14 mouse cellular contexts compared by ENCODE assay signal in the genomic region with DNA sequence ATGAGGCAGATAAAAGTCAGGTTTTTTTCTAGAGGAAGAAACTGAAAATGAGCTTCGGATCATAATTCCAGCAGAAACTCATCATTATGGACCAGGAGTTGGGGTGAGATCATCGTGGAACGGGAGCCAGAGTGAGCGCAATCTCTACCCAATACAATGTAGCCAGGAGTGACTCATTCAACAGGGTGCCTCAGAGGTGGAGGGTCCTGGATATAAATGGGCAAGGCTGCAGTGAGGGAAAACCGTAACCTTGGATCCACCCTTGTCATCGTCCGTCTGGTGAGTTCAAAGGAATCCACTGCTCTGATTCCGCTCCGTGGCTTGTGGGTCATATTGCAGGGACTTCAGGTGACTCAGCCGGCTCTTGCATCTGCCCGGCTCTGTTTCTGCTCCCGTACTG.
A peak's percentile ranks its signal among the peaks of the same experiment; 100 is the strongest.
DNase-seq lines count a peak whose midpoint lies in the region; ATAC-seq and TF ChIP-seq lines count a peak whose summit lies in the region.
"Had no signal": no experiment of that assay in that cellular context is flagged by ENCODE, and none has a peak within 500 bp of the region (broad histone marks: within the 10 kb centered on the region; RNA-seq: fewer than 3 reads in every experiment).

No protein-coding gene starts in this region.

- H3ac ChIP-seq in myocyte (ENCODE audit: control insufficient read depth, insufficient read length), result no peak overlapping the region

- H3K9ac ChIP-seq in heart, embryonic 12.5 days, result 0 out of 2 replicates have a peak overlapping the region, but pooled peaks have one; percentile 25
- no peak overlapping the region for H3K9ac ChIP-seq in forebrain, embryonic 13.5 days
- H3K9ac ChIP-seq in lung, postnatal 0 days (replicated peaks; ENCODE audit: low read depth), result no peak overlapping the region
- H3K9ac ChIP-seq: embryonic facial prominence, embryonic 15.5 days; forebrain, embryonic 15.5 days; limb, embryonic 15.5 days; lung, embryonic 15.5 days; stomach, embryonic 15.5 days had no signal

- intact Hi-C loops in gastrocnemius, postnatal 14 days (cut with DNase I; ENCODE audit: low total_unique reads), result no loop called here

- H3K27me3 ChIP-seq in heart, embryonic 12.5 days (replicated peaks), result no peaks in the 10 kb centered on the region
- H3K27me3 ChIP-seq in myocyte (ENCODE audit: control insufficient read depth, insufficient read depth, insufficient read length), result no peaks in the 10 kb centered on the region
- no peaks in the 10 kb centered on the region for H3K27me3 ChIP-seq in forebrain, embryonic 13.5 days
- H3K27me3 ChIP-seq in lung, postnatal 0 days (replicated peaks; ENCODE audit: insufficient read depth, low read length), result no peaks in the 10 kb centered on the region
- H3K27me3 ChIP-seq: embryonic facial prominence, embryonic 15.5 days; forebrain, embryonic 15.5 days; limb, embryonic 15.5 days; lung, embryonic 15.5 days; stomach, embryonic 15.5 days had no signal

- TF ChIP-seq CTCF in lung, postnatal 0 days (IDR thresholded peaks at IDR 0.05), result no peak

- WGBS in heart, embryonic 12.5 days, result 48% methylated on average over 12 of the region's 12 CpGs
- 86% methylated on average over 12 of the region's 12 CpGs for WGBS in forebrain, embryonic 13.5 days
- WGBS in lung, postnatal 0 days, result 72% methylated on average over 12 of the region's 12 CpGs

- H3K4me3 ChIP-seq in heart, embryonic 12.5 days, result no peak overlapping the region
- no peak overlapping the region for H3K4me3 ChIP-seq in myocyte
- no peak overlapping the region for H3K4me3 ChIP-seq in forebrain, embryonic 13.5 days
- H3K4me3 ChIP-seq in lung, postnatal 0 days (ENCODE audit: low read depth, low read length), result no peak overlapping the region
- H3K4me3 ChIP-seq: embryonic facial prominence, embryonic 15.5 days; forebrain, embryonic 15.5 days; limb, embryonic 15.5 days; lung, embryonic 15.5 days; stomach, embryonic 15.5 days had no signal

- no peaks in the 10 kb centered on the region for H3K79me2 ChIP-seq in myocyte (ENCODE audit: control insufficient read depth, insufficient read depth)

- no peak for TF ChIP-seq POLR2A in myocyte (IDR thresholded peaks at IDR 0.05; ENCODE audit: insufficient read length, low read depth)

- ATAC-seq in heart, embryonic 12.5 days (ENCODE audit: insufficient number of reproducible peaks, low FRiP score), result no peak
- ATAC-seq in forebrain, embryonic 13.5 days, result no peak
- no peak for ATAC-seq in lung, postnatal 0 days
- ATAC-seq: forebrain, embryonic 15.5 days had no signal

- H3K4me1 ChIP-seq in heart, embryonic 12.5 days (replicated peaks), result peaks cover 32% of the 10 kb centered on the region
- H3K4me1 ChIP-seq in forebrain, embryonic 13.5 days, result peaks cover 9% of the 10 kb centered on the region; the same call in 1 of the 2 replicates
- H3K4me1 ChIP-seq in lung, postnatal 0 days (ENCODE audit: insufficient read depth, low read depth, low read length), result no peaks in the 10 kb centered on the region
- H3K4me1 ChIP-seq: embryonic facial prominence, embryonic 15.5 days; forebrain, embryonic 15.5 days; lung, embryonic 15.5 days; stomach, embryonic 15.5 days had no signal

- TF ChIP-seq EP300 in lung, postnatal 0 days (IDR thresholded peaks at IDR 0.05), result no peak

- no peak overlapping the region for H3K27ac ChIP-seq in heart, embryonic 12.5 days (ENCODE audit: poor library complexity, severe bottlenecking)
- H3K27ac ChIP-seq in forebrain, embryonic 13.5 days, result no peak overlapping the region
- no peak overlapping the region for H3K27ac ChIP-seq in lung, postnatal 0 days (ENCODE audit: low read length)
- H3K27ac ChIP-seq: embryonic facial prominence, embryonic 15.5 days; forebrain, embryonic 15.5 days; limb, embryonic 15.5 days; lung, embryonic 15.5 days; stomach, embryonic 15.5 days had no signal

- H3K36me3 ChIP-seq in heart, embryonic 12.5 days, result peaks cover 2% of the 10 kb centered on the region
- no peaks in the 10 kb centered on the region for H3K36me3 ChIP-seq in myocyte (ENCODE audit: control insufficient read depth, insufficient read depth)
- H3K36me3 ChIP-seq in forebrain, embryonic 13.5 days (ENCODE audit: poor library complexity, severe bottlenecking), result no peaks in the 10 kb centered on the region
- H3K36me3 ChIP-seq in lung, postnatal 0 days (ENCODE audit: insufficient read depth, low read length), result no peaks in the 10 kb centered on the region
- H3K36me3 ChIP-seq: embryonic facial prominence, embryonic 15.5 days; forebrain, embryonic 15.5 days; limb, embryonic 15.5 days; lung, embryonic 15.5 days; stomach, embryonic 15.5 days had no signal

- H3K9me3 ChIP-seq in heart, embryonic 12.5 days (replicated peaks), result peaks cover 1% of the 10 kb centered on the region; the same call in 1 of the 2 replicates
- H3K9me3 ChIP-seq in forebrain, embryonic 13.5 days (replicated peaks), result 0 out of 2 replicates have a peak, but pooled peaks cover 2% of the 10 kb centered on the region
- H3K9me3 ChIP-seq in lung, postnatal 0 days (ENCODE audit: low read length), result no peaks in the 10 kb centered on the region
- H3K9me3 ChIP-seq: embryonic facial prominence, embryonic 15.5 days; forebrain, embryonic 15.5 days; limb, embryonic 15.5 days; lung, embryonic 15.5 days; stomach, embryonic 15.5 days had no signal

- H3K4me2 ChIP-seq in heart, embryonic 12.5 days, result peak overlapping the region; percentile 29
- H3K4me2 ChIP-seq in myocyte (ENCODE audit: low read depth), result peak overlapping the region; percentile 27
- H3K4me2 ChIP-seq in forebrain, embryonic 13.5 days, result no peak overlapping the region
- H3K4me2 ChIP-seq in lung, postnatal 0 days (replicated peaks; ENCODE audit: low read depth, low read length), result no peak overlapping the region
- H3K4me2 ChIP-seq: embryonic facial prominence, embryonic 15.5 days; forebrain, embryonic 15.5 days; limb, embryonic 15.5 days; lung, embryonic 15.5 days; stomach, embryonic 15.5 days had no signal

- DNase-seq in gastrocnemius, postnatal 14 days, result peak; percentile 9
- DNase-seq in gastrocnemius, postnatal 10 days, result no peak
- peak; percentile 53 for DNase-seq in adrenal gland, postnatal 10 days
- DNase-seq in lung, postnatal 0 days (ENCODE audit: low spot score), result no peak
- DNase-seq in cerebellum, adult 18-20 months, result no peak
- DNase-seq: kidney, postnatal 36 days had no signal

TF ChIP-seq in myocyte, 11 proteins besides CTCF, POLR2A, EP300 and RAD21:
- TF ChIP-seq E2F4 (IDR thresholded peaks at IDR 0.05; ENCODE audit: insufficient read depth) (no peak), TCF3 (IDR thresholded peaks at IDR 0.05; ENCODE audit: insufficient read length, low read depth) (no peak)

Comparison
In these comparisons a context has a peak if more than half of its experiments do, and no peak if none do; other contexts are left out.
1. DNase-seq: peak in gastrocnemius, postnatal 14 days (single experiment) and adrenal gland, postnatal 10 days (single experiment); none in gastrocnemius, postnatal 10 days (single experiment), lung, postnatal 0 days (single experiment) and cerebellum, adult 18-20 months (0 of 2).
2. H3K4me2 ChIP-seq: peak in heart, embryonic 12.5 days (single experiment) and myocyte (single experiment); none in forebrain, embryonic 13.5 days (single experiment) and lung, postnatal 0 days (single experiment).